Mouse (Mus musculus) right cerebral cortex, postnatal 25 days (tissue): ENCODE data around the gene Tnrc6c.

Source experiments
- DNase-seq: peaks from one replicate; pipeline ENCODE4 v3.0.0; 2022

Tnrc6c gene

GRCm38 (mm10) chr11:117639331-117639970, 14.6 kb upstream of the Tnrc6c start:
- no peak for DNase-seq

DNA sequence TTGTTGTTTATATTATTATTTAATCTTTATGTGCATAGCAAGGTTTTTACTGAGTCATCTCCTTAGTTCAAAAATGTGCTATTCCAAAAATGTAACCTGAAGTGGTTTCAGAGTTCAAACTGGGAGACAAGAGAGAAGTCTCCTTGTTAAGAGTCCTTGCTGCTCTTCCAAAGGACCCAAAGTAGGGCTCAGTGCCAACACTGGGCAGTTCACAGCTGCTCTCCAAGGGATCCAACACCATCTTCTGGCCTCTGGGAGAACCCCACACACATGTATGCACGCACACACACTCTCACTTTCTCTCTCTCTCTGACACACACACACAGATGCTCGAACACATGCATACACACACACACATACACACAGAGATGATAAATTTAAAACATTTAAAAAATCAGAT, 11.9 kb upstream of the Tnrc6c start:
- DNase-seq = no peak

- DNase-seq = no peak
Observed at GRCm38 (mm10) chr11:117643240-117643639, 10.8 kb upstream of the Tnrc6c start.

DNA sequence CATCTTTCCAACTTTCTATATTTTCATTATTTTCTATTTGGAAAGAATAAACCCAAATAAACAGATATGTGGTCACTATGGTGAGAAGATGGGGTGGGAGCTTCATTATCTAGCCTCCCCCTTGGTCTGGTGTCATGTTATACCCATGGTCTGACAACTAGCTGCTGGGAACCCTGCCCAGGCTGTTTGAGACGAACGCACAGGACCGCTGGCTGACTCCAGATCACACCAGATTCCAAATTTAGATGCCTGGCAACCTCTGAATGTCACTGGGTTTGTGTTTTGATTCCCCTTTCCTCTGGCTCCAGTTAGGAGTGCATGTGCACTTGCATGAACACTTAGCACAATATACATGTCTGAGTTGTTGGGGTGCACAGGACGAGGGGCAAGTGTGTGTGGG, 7.3 kb upstream of the Tnrc6c start:
- no peak for DNase-seq

- peak; percentile 14 for DNase-seq
Observed at GRCm38 (mm10) chr11:117648005-117648404, 6.1 kb upstream of the Tnrc6c start.

GRCm38 (mm10) chr11:117650721-117651644, 3.1 kb upstream of the Tnrc6c start:
- DNase-seq = no peak

DNA sequence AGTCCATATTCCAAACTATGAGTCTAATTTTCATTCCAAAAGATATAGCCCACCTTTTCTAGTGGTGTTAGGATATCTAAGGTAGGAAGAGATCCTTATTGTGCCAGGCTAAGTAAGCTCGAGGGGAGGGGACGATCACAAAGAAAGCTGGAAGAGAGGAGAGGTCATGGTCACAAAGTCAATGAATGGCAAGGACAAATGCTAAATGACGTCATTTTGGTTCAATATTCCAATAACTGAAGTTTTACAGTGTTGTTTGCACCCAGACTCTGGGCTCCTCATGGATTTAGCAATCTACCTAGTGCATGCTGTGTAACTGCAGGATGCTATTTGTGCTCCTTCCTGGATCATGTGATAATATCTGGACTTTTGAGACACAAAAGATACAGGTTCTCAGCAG, 1.2 kb upstream of the Tnrc6c start:
- DNase-seq = no peak

DNA sequence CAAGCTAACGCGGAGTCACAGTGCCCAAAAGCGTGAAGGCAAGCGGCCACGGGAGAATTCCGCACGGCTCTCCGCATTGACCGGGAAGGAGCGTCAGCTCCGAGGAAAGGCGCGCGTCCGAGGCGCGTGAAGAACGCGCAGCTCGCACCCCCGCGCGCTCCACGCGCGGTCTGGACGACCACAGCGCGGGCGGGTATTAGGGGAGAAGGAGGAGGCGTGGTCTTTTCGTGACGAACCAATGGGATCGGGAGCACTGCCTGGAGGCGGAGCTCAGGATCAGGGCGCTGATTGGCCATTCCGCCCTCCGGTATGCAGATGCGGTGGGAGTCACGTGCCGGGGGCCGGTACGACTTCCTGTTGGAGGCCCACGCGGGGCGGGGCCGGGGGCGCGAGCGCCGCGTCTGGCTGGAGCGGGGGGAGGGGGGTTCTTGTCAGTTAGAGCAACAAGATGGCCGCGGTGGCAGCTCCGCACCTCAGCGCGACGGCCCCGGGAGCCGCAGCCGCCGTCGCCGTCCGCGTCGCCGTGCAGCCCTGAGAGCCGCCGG, 363 bp downstream of the Tnrc6c start:
- DNase-seq = peak; percentile 100

- no peak for DNase-seq
Observed at GRCm38 (mm10) chr11:117654934-117655291, 824 bp downstream of the Tnrc6c start.

- DNase-seq = peak; percentile 81
Observed at GRCm38 (mm10) chr11:117655292-117656076, 1.4 kb downstream of the Tnrc6c start.

DNA sequence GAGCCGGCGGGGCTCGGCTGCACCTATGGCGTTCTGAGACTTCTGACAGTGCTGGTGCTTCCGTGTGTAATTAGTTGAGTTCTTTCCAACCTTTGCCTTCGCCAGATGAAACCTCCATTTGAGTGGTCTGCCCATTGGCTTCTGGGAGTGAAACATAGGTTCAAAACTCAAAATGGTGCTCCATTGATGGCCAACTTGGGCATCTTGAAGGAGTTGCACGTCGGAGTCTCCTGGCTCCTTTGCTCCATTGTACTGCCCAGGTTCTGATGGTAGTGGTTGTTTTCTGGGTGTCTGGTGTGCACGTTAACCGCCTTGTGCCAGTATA, 1.9 kb downstream of the Tnrc6c start:
- no peak for DNase-seq

GRCm38 (mm10) chr11:117658974-117659373, 4.9 kb downstream of the Tnrc6c start:
- peak; percentile 37 for DNase-seq

DNA sequence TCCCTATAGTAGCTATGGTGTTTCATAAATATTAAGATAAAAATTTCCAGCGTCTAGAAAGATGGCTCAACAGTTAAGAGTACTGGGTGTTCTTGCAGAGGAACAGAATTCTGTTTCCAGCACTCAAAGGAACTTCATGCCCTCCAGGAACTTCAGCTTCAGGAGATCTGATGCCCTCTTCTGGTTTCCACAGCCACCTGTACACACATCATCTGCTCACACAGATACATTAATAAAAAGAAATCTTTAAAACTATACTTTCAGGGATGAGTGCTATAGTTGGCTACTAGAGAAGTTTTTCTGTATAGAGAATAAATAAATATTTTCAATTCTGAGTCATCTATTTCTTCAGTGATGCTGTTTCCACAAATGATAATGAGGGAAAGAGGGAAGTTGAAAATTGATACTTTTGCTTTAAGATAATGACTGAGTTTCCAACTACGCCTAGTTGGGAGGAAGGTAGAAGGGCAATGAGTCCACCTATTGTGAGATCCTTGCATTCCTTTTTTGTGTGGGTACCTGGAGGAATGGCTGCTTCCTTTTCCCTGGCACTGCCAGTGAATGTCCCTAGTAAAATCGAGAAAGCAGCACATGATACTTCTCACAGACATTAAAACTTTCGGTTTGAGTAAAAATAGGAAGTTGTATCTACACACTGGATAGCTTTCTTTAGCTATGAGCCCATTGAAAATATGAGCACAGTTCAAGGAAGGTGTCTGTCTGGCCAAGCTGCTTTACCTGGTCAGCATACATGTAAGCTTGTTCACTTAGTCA, 9.1 kb downstream of the Tnrc6c start:
- no peak for DNase-seq

GRCm38 (mm10) chr11:117663810-117664139, 9.7 kb downstream of the Tnrc6c start:
- DNase-seq = no peak

DNA sequence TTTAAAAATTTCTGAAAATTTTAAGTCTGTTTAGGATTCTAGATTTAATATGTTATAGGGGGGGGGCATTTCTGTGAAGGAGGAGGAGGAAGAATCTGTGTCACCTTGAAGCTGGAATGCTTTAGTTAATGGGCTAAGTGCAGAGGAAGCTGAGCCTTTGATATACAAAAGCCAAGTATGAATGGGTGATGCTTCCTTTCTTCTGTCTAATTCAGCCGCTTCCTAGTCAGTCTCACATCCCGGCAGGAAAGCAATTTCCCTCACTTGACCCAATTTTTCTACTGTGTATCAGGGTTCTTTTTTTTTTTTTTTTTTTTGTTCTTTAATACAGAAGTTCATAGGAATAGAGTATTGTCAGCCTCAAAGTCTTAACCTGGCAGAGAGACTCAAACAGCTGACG, 11.1 kb downstream of the Tnrc6c start:
- DNase-seq = no peak

- no peak for DNase-seq
Observed at GRCm38 (mm10) chr11:117666563-117666962, 12.5 kb downstream of the Tnrc6c start.

GRCm38 (mm10) chr11:117667152-117667551, 13.1 kb downstream of the Tnrc6c start:
- no peak for DNase-seq

- no peak for DNase-seq
Observed at GRCm38 (mm10) chr11:117667825-117668224, 13.7 kb downstream of the Tnrc6c start.

- DNase-seq = no peak
Observed at GRCm38 (mm10) chr11:117671626-117672025, 17.5 kb downstream of the Tnrc6c start.

GRCm38 (mm10) chr11:117674531-117674930, 20.4 kb downstream of the Tnrc6c start:
- DNase-seq = no peak

DNA sequence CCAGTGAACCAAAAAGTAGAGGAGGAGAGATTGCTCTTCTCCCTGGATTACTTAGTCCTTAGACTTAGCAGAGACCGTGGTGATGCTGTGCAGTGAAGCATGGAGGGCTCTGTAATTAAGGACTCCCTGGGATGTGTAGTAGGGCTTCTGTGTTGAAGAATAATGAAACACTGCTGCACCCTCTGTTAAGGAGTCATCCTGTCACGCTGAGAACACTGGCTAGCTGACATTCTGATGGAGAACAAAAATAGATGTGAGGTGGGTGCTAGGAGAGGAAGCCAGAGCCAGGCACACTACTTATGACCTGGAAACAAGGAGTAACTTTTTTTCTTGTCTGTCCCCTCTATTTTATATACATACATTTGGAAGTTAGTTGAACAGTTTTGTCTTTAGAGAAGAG, 22.6 kb downstream of the Tnrc6c start:
- no peak for DNase-seq

DNA sequence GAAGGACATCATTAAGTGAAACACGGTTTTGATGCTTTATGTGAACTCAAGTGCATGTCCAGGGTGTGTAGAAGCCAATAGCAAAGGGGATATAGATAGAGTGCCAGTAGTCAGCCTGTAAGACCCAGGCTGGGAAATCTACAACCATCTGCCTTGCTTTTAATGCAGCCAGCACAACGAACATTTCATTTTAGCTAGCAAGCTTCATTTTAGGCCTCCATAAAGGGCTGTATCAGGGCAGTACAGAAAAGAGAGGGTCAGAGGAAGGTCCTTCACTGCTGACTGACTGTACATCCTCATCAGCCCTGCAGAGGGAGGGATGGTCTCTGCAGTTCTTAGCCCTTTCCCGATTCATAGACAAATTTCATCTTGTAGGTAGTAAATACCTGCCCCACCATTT, 23.0 kb downstream of the Tnrc6c start:
- DNase-seq = no peak

DNA sequence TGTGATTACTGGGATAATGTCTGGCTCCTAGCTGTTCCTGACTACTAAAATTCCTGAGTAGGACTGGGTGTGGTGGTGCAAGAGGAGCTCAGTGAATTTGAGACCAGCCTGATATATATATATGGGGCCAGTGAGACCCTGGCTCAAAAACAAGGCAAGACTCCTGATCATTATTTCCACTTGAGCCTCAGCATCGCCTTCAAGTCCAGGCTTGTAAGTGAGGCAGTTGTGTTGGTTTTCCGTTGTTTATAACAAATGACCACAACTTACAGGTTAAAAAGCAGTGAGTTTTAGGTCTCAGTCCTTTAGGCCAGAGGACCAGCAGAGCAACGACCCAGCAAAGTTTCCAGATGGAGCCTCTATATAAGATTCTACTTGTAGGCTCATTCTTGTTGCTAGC, 23.5 kb downstream of the Tnrc6c start:
- DNase-seq = no peak
